Mouse (Mus musculus) CH12.LX (cell line): ENCODE data around the gene Maats1. TPM values are rescaled to one million over a fixed set of nuclear protein-coding genes. Genes with fewer than 3 reads are reported as not detected.

Experiments used
- DNase-seq: peaks from one replicate; pipeline ENCODE4 v3.0.0-alpha.2; 2013; ENCODE audit errors: extremely low read depth
- H3K27ac ChIP-seq: 2 replicates; pipeline ENCODE4 v1.5.1; 2012; ENCODE audit warnings: low read depth, mild to moderate bottlenecking, control low read depth, moderate library complexity; ENCODE audit not compliant: insufficient read depth
- H3K27me3 ChIP-seq: replicated peaks from 2 replicates; pipeline ENCODE3; 2012; ENCODE audit warnings: inconsistent platforms
- H3K36me3 ChIP-seq, 2 experiments: replicated peaks in 1 of 2; 2 replicates each; pipeline versions ENCODE3 to v1.6.1; 2012; ENCODE audit warnings: inconsistent platforms in 1 of 2, low read length in 1 of 2, mild to moderate bottlenecking in 1 of 2, mixed read lengths in 1 of 2, moderate library complexity in 1 of 2; ENCODE audit not compliant: control insufficient read depth in 1 of 2, insufficient read depth in 1 of 2
- H3K4me1 ChIP-seq, 2 experiments: 2 replicates each; pipeline ENCODE4 v1.6.1; 2012; ENCODE audit warnings: inconsistent platforms in 1 of 2, moderate library complexity in 1 of 2; ENCODE audit not compliant: insufficient read depth in 2 of 2, control insufficient read depth in 1 of 2
- H3K4me2 ChIP-seq: 2 replicates; pipeline ENCODE4 v1.6.1; 2012; ENCODE audit warnings: low read depth, mild to moderate bottlenecking, control low read depth; ENCODE audit not compliant: poor library complexity, insufficient read depth, severe bottlenecking
- H3K4me3 ChIP-seq, 3 experiments: fragments of 150-350 bp in 1 of 3; sonication (generic) in 1 of 3; replicated peaks in 1 of 3; 2 replicates each; pipeline versions ENCODE3 to v1.5.1; 2011 to 2012; ENCODE audit warnings: low read depth in 2 of 3, low read length in 2 of 3, mild to moderate bottlenecking in 2 of 3, moderate library complexity in 2 of 3, control low read depth in 1 of 3, improper control_type of control experiment in 1 of 3, inconsistent platforms in 1 of 3, mixed read lengths in 1 of 3; ENCODE audit not compliant: poor library complexity in 1 of 3
- H3K79me2 ChIP-seq: replicated peaks from 2 replicates; pipeline ENCODE4 v1.6.1; 2012; ENCODE audit warnings: mild to moderate bottlenecking, moderate library complexity; ENCODE audit not compliant: control insufficient read depth, poor library complexity, insufficient read depth, severe bottlenecking; ENCODE audit errors: extremely low read depth
- H3K9ac ChIP-seq: 2 replicates; pipeline ENCODE4 v1.6.1; 2012; ENCODE audit warnings: low read depth, mild to moderate bottlenecking, control low read depth, moderate library complexity; ENCODE audit not compliant: insufficient read depth
- H3K9me3 ChIP-seq: replicated peaks from 2 replicates; pipeline ENCODE3; 2012; ENCODE audit warnings: low read length, inconsistent platforms, mixed read lengths
- BHLHE40 ChIP-seq: IDR thresholded peaks from 2 replicates; pipeline ENCODE4 v1.6.1; 2011; ENCODE audit warnings: mild to moderate bottlenecking, low read depth, low read length, improper control_type of control experiment
- E2F4 ChIP-seq: IDR thresholded peaks from 2 replicates; pipeline ENCODE4 v1.6.1; 2011; ENCODE audit warnings: low read depth, low read length, improper control_type of control experiment; ENCODE audit not compliant: insufficient replicate concordance
- ELF1 ChIP-seq: IDR thresholded peaks from 2 replicates; pipeline ENCODE4 v1.6.1; 2014; ENCODE audit warnings: low read depth, mild to moderate bottlenecking, inconsistent platforms, low read length, improper control_type of control experiment
- HCFC1 ChIP-seq: IDR thresholded peaks from 2 replicates; pipeline ENCODE4 v1.6.1; 2012; ENCODE audit warnings: low read depth, mild to moderate bottlenecking, inconsistent platforms, low read length, improper control_type of control experiment
- JUN ChIP-seq: IDR thresholded peaks from 2 replicates; pipeline ENCODE4 v1.6.1; 2011; ENCODE audit warnings: low read depth, mild to moderate bottlenecking, low read length, improper control_type of control experiment, moderate library complexity; ENCODE audit not compliant: insufficient read depth
- JUND ChIP-seq: conservative IDR thresholded peaks from 2 replicates; pipeline ENCODE4 v1.6.1; 2011; ENCODE audit warnings: low read depth, low read length, improper control_type of control experiment
- KAT2A ChIP-seq: IDR thresholded peaks from 2 replicates; pipeline ENCODE4 v1.6.1; 2012; ENCODE audit warnings: low read length, improper control_type of control experiment, inconsistent platforms; ENCODE audit not compliant: insufficient replicate concordance
- MAFK ChIP-seq: IDR thresholded peaks from 2 replicates; pipeline ENCODE4 v1.6.1; 2011; ENCODE audit warnings: low read length, improper control_type of control experiment; ENCODE audit not compliant: insufficient replicate concordance
- MAX ChIP-seq: IDR thresholded peaks from 2 replicates; pipeline ENCODE4 v1.6.1; 2011; ENCODE audit warnings: low read length, improper control_type of control experiment
- MEF2A ChIP-seq: IDR thresholded peaks from 2 replicates; pipeline ENCODE4 v1.6.1; 2014; ENCODE audit warnings: low read depth, mild to moderate bottlenecking, inconsistent platforms, low read length, improper control_type of control experiment, borderline replicate concordance
- MXI1 ChIP-seq: IDR thresholded peaks from 2 replicates; pipeline ENCODE4 v1.6.1; 2011; ENCODE audit warnings: mild to moderate bottlenecking, low read depth, low read length, improper control_type of control experiment
- MYC ChIP-seq: IDR thresholded peaks from 2 replicates; pipeline ENCODE4 v1.6.1; 2011; ENCODE audit warnings: low read depth, mild to moderate bottlenecking, improper control_type of control experiment, low read length
- NELFE ChIP-seq: IDR thresholded peaks from 2 replicates; pipeline ENCODE4 v1.6.1; 2011; ENCODE audit warnings: low read depth, low read length, improper control_type of control experiment
- NRF1 ChIP-seq: IDR thresholded peaks from 2 replicates; pipeline ENCODE4 v1.6.1; 2014; ENCODE audit warnings: low read depth, mild to moderate bottlenecking, inconsistent platforms, low read length, improper control_type of control experiment, moderate library complexity
- RCOR1 ChIP-seq: conservative IDR thresholded peaks from 2 replicates; pipeline ENCODE4 v1.6.1; 2012; ENCODE audit warnings: low read depth, mild to moderate bottlenecking, inconsistent platforms, low read length, improper control_type of control experiment
- SIN3A ChIP-seq: IDR thresholded peaks from 2 replicates; pipeline ENCODE4 v1.6.1; 2012; ENCODE audit warnings: low read length, improper control_type of control experiment, inconsistent platforms
- SMC3 ChIP-seq: IDR thresholded peaks from 2 replicates; pipeline ENCODE4 v1.6.1; 2011; ENCODE audit warnings: low read depth, low read length, improper control_type of control experiment
- TCF12 ChIP-seq: IDR thresholded peaks from 2 replicates; pipeline ENCODE4 v1.6.1; 2014; ENCODE audit warnings: low read depth, mild to moderate bottlenecking, inconsistent platforms, low read length, improper control_type of control experiment
- UBTF ChIP-seq: IDR thresholded peaks from 2 replicates; pipeline ENCODE4 v1.6.1; 2012; ENCODE audit warnings: low read depth, mild to moderate bottlenecking, inconsistent platforms, low read length, improper control_type of control experiment, moderate library complexity
- USF1 ChIP-seq: IDR thresholded peaks from 2 replicates; pipeline ENCODE4 v1.6.1; 2014; ENCODE audit warnings: low read depth, mild to moderate bottlenecking, inconsistent platforms, low read length, improper control_type of control experiment
- dilution Hi-C: fragments of 300-500 bp; cut with MboI; formaldehyde crosslinking; loops from 2 replicates; pipeline ENCODE4 v1.14.3; 2020; ENCODE audit warnings: low sequenced_read_pairs; ENCODE audit not compliant: extremely low pct_unique_long_range_greater_than_20kb, extremely low pct_ligation_motif_present
- in situ Hi-C: fragments of 300-500 bp; cut with MboI; formaldehyde crosslinking; loops from 3 replicates; pipeline ENCODE4 v1.14.3; 2019; ENCODE audit warnings: low sequenced_read_pairs, low pct_ligation_motif_present, low pct_unique_long_range_greater_than_20kb, mixed read lengths
- polyA plus RNA-seq: library from polyadenylated mRNA; unstranded; fragments of >175 nt; gene quantifications from 2 replicates; pipeline ENCODE4 v1.2.1, GENCODE M21; 2012; ENCODE audit warnings: low read depth; ENCODE audit not compliant: insufficient read length
- total RNA-seq, 2 experiments: library from RNA; depleted of rRNA; stranded (reverse); fragments of 300-350 nt in 1 of 2; fragments of >200 nt in 1 of 2; gene quantifications; 2 replicates each; pipeline ENCODE4 v1.2.3; 2012 to 2014

Maats1 gene
- total and polyA plus RNA-seq, 3 experiments = 1.9 to 3.9 (median 2.0) TPM

GRCm38 (mm10) chr16:38375182-38375581 is 33.2 kb upstream of the Maats1 start:
- TF ChIP-seq NRF1 (no peak), UBTF (no peak), RCOR1 (no peak), MEF2A (no peak), ELF1 (no peak), KAT2A (no peak), MXI1 (no peak), USF1 (no peak), JUN (no peak), NELFE (no peak), BHLHE40 (no peak)
- peaks cover 2% of the 10 kb centered on the region for H3K27me3 ChIP-seq
- no peaks in the 10 kb centered on the region for H3K79me2 ChIP-seq
- H3K27ac ChIP-seq = peak overlapping the region; percentile 68
- peaks cover 69 to 95% of the 10 kb centered on the region in 2 experiments for H3K4me1 ChIP-seq
- in situ Hi-C loops (no loop called here), dilution Hi-C loops (no loop called here)
- peak overlapping the region; percentile 59 for H3K4me2 ChIP-seq
- H3K4me3 ChIP-seq = no peak overlapping the region
- DNase-seq = no peak
- no peaks in the 10 kb centered on the region for H3K36me3 ChIP-seq
- H3K9me3 ChIP-seq = no peaks in the 10 kb centered on the region
- H3K9ac ChIP-seq = peak overlapping the region; percentile 54

- no peak overlapping the region for H3K4me3 ChIP-seq
- peak overlapping the region; percentile 54 for H3K9ac ChIP-seq
- in situ Hi-C loops (no loop called here), dilution Hi-C loops (no loop called here)
- no peaks in the 10 kb centered on the region for H3K79me2 ChIP-seq
- peak overlapping the region; percentile 59 for H3K4me2 ChIP-seq
- no peaks in the 10 kb centered on the region for H3K9me3 ChIP-seq
- no peaks in the 10 kb centered on the region for H3K36me3 ChIP-seq
- peaks cover 2% of the 10 kb centered on the region for H3K27me3 ChIP-seq
- DNase-seq = peak; percentile 59
- H3K4me1 ChIP-seq = peaks cover 68 to 89% of the 10 kb centered on the region in 2 experiments
- TF ChIP-seq RCOR1 (no peak), SMC3 (no peak), HCFC1 (0 out of 2 replicates have a peak, but pooled peaks have one; percentile 6), MAFK (no peak), MAX (peak; percentile 34; the same call in 1 of the 2 replicates), USF1 (no peak), TCF12 (peak; percentile 57; the same call in 1 of the 2 replicates), NELFE (0 out of 2 replicates have a peak, but pooled peaks have one; percentile 7), SIN3A (no peak), MEF2A (no peak), MYC (peak; percentile 64; the same call in 1 of the 2 replicates), JUND (no peak), E2F4 (no peak)
- peak overlapping the region; percentile 68 for H3K27ac ChIP-seq
These were observed 32.6 kb upstream of the Maats1 start for GRCm38 (mm10) chr16:38374379-38375140.
